Mouse (Mus musculus): ENCODE data around the gene Gja5. TPM values are rescaled to one million over a fixed set of nuclear protein-coding genes. Genes with fewer than 3 reads are reported as not detected.

Gja5 gene
- polyA plus RNA-seq, 1 experiment from 2014 or later, result 3.0 TPM

DNA sequence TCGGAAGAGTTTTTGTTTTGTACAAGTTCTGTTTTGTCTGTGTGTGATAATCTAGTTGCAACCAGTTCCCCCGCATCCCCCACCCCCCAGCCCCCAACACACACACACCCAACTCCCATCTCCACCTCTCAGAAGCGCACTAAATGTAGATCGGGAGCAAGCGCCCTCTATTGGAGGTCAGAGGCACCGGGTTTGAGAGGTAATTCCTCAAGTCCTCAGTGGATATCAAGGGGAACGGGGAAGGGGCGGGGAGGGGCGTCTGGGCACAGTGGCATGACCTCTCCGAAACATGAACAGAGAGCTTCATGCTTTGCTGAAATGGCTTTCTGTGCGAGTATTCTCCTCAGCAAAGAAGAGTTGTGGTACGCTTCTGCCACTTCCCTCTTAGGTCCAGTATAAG is 213.8 kb downstream of the Gja5 start:
- 51% methylated on average over 12 of the region's 12 CpGs for WGBS (ENCODE audit: insufficient replicate concordance)
- H3K4me1 ChIP-seq (ENCODE audit: control insufficient read depth, low read depth, low read length), result no peaks in the 10 kb centered on the region
- no peaks in the 10 kb centered on the region for H3K36me3 ChIP-seq (ENCODE audit: control insufficient read depth, insufficient read depth)

DNA sequence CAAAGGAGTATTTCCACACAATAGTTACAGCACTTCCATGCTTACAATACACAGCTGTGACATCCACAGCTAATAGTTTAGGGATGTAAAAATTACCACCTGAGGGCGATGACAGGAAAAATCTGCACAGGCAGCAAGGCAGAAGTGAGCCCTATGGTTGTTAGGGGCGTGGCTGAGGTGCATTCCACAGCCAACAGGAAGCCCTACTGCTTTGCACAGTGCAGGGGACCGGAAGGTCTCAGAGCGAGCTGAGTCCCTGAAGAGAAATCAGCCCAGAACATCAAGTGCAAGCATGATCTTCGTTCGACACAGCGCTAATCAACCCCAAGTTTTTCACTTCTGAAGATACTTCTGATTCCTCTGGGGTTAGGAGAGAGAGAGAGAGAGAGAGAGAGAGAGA is 219.7 kb downstream of the Gja5 start:
- WGBS (ENCODE audit: insufficient replicate concordance), result 19% methylated on average over 7 of the region's 7 CpGs
- Histone ChIP-seq H3K9me3 (replicated peaks; ENCODE audit: control insufficient read depth, low read length) (no peaks in the 10 kb centered on the region), H3K4me1 (ENCODE audit: control insufficient read depth, low read depth, low read length) (no peaks in the 10 kb centered on the region), H3K27me3 (ENCODE audit: control insufficient read depth, insufficient read depth, low read depth, low read length) (no peaks in the 10 kb centered on the region), H3K36me3 (ENCODE audit: control insufficient read depth, insufficient read depth) (no peaks in the 10 kb centered on the region), H3K9ac (ENCODE audit: low read depth, low read length) (no peak overlapping the region), H3K27ac (ENCODE audit: low read length) (no peak overlapping the region), H3K4me2 (ENCODE audit: low read depth, low read length) (no peak overlapping the region), H3K4me3 (ENCODE audit: low read depth, low read length) (no peak overlapping the region)
- ATAC-seq (ENCODE audit: low read depth), result no peak

More for the DNA sequence above, 213.8 kb downstream of the Gja5 start:
- no peak overlapping the region for H3K4me3 ChIP-seq (ENCODE audit: low read depth, low read length)
- H3K27ac ChIP-seq (ENCODE audit: low read length), result no peak overlapping the region
- no peaks in the 10 kb centered on the region for H3K9me3 ChIP-seq (replicated peaks; ENCODE audit: control insufficient read depth, low read length)
- ATAC-seq (ENCODE audit: low read depth), result no peak
- no peak overlapping the region for H3K4me2 ChIP-seq (ENCODE audit: low read depth, low read length)
- no peaks in the 10 kb centered on the region for H3K27me3 ChIP-seq (ENCODE audit: control insufficient read depth, insufficient read depth, low read depth, low read length)
- no peak overlapping the region for H3K9ac ChIP-seq (ENCODE audit: low read depth, low read length)

Other genes with a start within 250 kb of the Gja5 start
- 0.22 and 0.28 TPM in 2 replicates for gene Ankrd35, start 234.6 kb upstream of the Gja5 start, polyA plus RNA-seq (2015; fragmentation: Nextera tagmentation; extraction: Ambion mirVana)
- gene Pias3, start 208.3 kb upstream of the Gja5 start, polyA plus RNA-seq (2015; fragmentation: Nextera tagmentation; extraction: Ambion mirVana), result 5.7 and 7.2 TPM in 2 replicates
- gene Nudt17, start 196.1 kb upstream of the Gja5 start, polyA plus RNA-seq (2015; fragmentation: Nextera tagmentation; extraction: Ambion mirVana), result 0.62 and 0.81 TPM in 2 replicates
- gene Polr3c, start 177.1 kb upstream of the Gja5 start, polyA plus RNA-seq (2015; fragmentation: Nextera tagmentation; extraction: Ambion mirVana), result 19.4 and 19.5 TPM in 2 replicates
- 24.9 and 28.5 TPM in 2 replicates for gene Rnf115, start 177.0 kb upstream of the Gja5 start, polyA plus RNA-seq (2015; fragmentation: Nextera tagmentation; extraction: Ambion mirVana)
- 30.3 and 33.5 TPM in 2 replicates for gene Pdzk1, start 75.4 kb upstream of the Gja5 start, polyA plus RNA-seq (2015; fragmentation: Nextera tagmentation; extraction: Ambion mirVana)
- gene Cd160, start 75.3 kb upstream of the Gja5 start, polyA plus RNA-seq (2015; fragmentation: Nextera tagmentation; extraction: Ambion mirVana), result 0.22 and 0.27 TPM in 2 replicates
- gene Gpr89, start 653 bp downstream of the Gja5 start, polyA plus RNA-seq (2015; fragmentation: Nextera tagmentation; extraction: Ambion mirVana), result 19.1 and 22.7 TPM in 2 replicates
- not detected in 2 replicates for gene Gja8, start 21.3 kb downstream of the Gja5 start, polyA plus RNA-seq (2015; fragmentation: Nextera tagmentation; extraction: Ambion mirVana)

All from liver, embryonic 16.5 days (tissue).